Mouse (Mus musculus): Measurements from ENCODE around the gene Pafah1b3. TPM values are rescaled to one million over a fixed set of nuclear protein-coding genes. Genes with fewer than 3 reads are reported as not detected.

The Pafah1b3 gene
- polyA plus RNA-seq, 1 experiment from 2014 or later: 198 TPM

DNA sequence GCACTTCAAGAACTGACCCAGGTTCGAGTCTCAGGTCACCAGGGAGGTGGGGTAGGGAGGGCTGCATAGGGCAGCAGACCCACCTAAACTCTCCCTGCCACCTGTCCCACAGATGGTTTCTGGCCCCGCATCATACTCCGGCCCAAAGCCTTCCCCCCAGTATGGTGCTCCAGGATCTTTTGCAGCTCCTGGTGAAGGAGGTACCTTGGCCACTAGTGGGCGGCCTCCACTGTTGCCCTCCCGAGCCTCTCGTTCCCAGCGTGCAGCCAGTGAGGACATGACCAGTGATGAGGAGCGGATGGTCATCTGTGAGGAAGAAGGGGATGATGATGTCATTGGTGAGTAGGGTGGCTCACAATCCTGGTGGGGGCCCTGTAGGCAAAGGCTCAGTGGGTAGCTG lies 10.8 kb downstream of the Pafah1b3 start:
- H3K4me3 ChIP-seq: no peak overlapping the region
- 82% methylated on average over 8 of the region's 8 CpGs for WGBS
- H3K27ac ChIP-seq: no peak overlapping the region
- peaks cover 47% of the 10 kb centered on the region for H3K4me1 ChIP-seq
- peaks cover 75% of the 10 kb centered on the region for H3K36me3 ChIP-seq
- H3K9ac ChIP-seq: no peak overlapping the region
- no peaks in the 10 kb centered on the region for H3K9me3 ChIP-seq
- ATAC-seq (ENCODE audit: insufficient number of reproducible peaks, low FRiP score, low TSS enrichment, low read depth): no peak
- H3K27me3 ChIP-seq: no peaks in the 10 kb centered on the region
- H3K4me2 ChIP-seq: no peak overlapping the region

DNA sequence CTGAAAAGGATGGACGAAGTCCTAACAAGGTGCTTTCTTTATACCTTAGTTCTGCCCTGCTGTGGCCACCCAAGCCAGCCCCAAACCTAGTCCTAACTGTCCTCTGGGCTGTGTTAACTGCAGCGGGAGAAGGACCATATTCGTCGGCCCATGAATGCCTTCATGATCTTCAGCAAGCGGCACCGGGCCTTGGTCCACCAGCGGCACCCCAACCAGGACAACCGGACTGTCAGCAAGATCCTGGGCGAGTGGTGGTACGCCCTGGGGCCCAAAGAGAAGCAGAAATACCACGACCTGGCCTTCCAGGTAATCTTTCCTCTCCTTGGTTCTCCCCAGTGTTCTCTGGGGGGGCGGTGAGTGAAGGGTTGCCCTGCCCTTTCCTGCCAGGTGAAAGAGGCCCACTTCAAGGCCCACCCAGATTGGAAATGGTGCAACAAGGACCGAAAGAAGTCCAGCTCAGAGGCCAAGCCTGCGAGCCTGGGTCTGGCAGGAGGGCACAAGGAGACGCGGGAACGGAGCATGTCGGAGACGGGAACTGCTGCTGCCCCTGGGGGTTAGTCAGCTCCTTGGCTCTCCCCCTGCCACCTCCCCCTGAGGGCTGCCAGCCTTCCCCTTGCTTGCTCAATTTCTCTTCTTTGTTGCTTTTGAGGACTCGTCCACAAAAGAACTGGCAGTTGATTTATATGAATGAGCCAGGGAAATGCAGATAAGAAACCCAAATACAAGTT lies 12.1 kb downstream of the Pafah1b3 start:
- Histone ChIP-seq H3K9me3 (no peaks in the 10 kb centered on the region), H3K4me3 (no peak overlapping the region), H3K4me1 (peaks cover 48% of the 10 kb centered on the region), H3K36me3 (peaks cover 62% of the 10 kb centered on the region), H3K27me3 (no peaks in the 10 kb centered on the region), H3K9ac (no peak overlapping the region), H3K27ac (no peak overlapping the region), H3K4me2 (no peak overlapping the region)
- no peak for ATAC-seq (ENCODE audit: insufficient number of reproducible peaks, low FRiP score, low TSS enrichment, low read depth)
- 89% methylated on average over 20 of the region's 20 CpGs for WGBS

DNA sequence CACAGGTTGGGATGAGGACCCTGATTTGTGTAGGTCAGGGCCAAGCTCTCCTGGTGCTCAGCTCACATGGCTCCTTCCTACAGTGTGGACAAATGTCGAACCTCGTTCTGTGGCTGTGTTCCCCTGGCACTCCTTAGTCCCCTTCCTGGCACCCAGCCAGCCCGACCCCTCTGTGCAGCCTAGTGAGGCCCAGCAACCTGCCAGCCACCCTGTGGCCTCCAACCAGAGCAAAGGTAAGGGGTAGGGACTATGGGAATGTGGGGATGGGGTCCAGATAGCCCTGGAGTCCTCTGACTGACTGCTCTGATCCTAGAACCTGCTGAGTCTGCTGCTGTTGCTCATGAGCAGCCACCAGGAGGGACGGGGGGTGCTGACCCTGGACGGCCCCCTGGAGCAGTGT lies 13.0 kb downstream of the Pafah1b3 start:
- 69% methylated on average over 5 of the region's 5 CpGs for WGBS
- H3K27me3 ChIP-seq: no peaks in the 10 kb centered on the region
- H3K4me2 ChIP-seq: 0 out of 2 replicates have a peak overlapping the region, but pooled peaks have one; percentile 78

DNA sequence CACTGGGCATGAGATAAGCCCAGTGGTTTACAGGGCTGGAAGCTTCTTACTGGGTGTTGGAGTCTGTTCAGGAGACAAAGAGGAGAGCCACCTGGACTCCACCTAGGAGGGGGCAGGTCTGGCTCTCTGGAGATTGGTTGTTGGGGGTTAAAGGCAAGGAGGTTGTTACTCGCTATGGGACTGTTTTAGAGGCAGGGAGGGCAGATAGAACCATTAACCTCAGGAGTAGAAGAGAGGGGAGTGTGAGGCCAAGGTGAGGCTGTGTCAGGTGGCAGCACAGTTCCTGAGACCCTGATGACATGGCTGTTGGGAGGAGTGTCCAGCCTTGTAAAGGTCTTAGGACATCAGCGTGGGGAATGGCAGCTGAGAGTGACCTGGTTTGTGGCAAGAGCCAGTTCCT lies 13.6 kb downstream of the Pafah1b3 start:
- peak overlapping the region; percentile 61 for H3K9ac ChIP-seq
- ATAC-seq (ENCODE audit: insufficient number of reproducible peaks, low FRiP score, low TSS enrichment, low read depth): no peak
- peak overlapping the region; percentile 78 for H3K4me3 ChIP-seq
- 46% methylated on average over 2 of the region's 2 CpGs for WGBS
- H3K4me1 ChIP-seq: peaks cover 57% of the 10 kb centered on the region
- peak overlapping the region; percentile 100; the same call in 1 of the 2 replicates for H3K27ac ChIP-seq
- no peaks in the 10 kb centered on the region for H3K9me3 ChIP-seq
- H3K4me2 ChIP-seq: peak overlapping the region; percentile 78
- peaks cover 47% of the 10 kb centered on the region for H3K36me3 ChIP-seq
- no peaks in the 10 kb centered on the region for H3K27me3 ChIP-seq

More for the DNA sequence above, 13.0 kb downstream of the Pafah1b3 start:
- Histone ChIP-seq H3K9me3 (no peaks in the 10 kb centered on the region), H3K4me1 (peaks cover 53% of the 10 kb centered on the region), H3K36me3 (peaks cover 52% of the 10 kb centered on the region), H3K27ac (peak overlapping the region; percentile 30; the same call in 1 of the 2 replicates), H3K9ac (no peak overlapping the region), H3K4me3 (peak overlapping the region; percentile 78)
- no peak for ATAC-seq (ENCODE audit: insufficient number of reproducible peaks, low FRiP score, low TSS enrichment, low read depth)

DNA sequence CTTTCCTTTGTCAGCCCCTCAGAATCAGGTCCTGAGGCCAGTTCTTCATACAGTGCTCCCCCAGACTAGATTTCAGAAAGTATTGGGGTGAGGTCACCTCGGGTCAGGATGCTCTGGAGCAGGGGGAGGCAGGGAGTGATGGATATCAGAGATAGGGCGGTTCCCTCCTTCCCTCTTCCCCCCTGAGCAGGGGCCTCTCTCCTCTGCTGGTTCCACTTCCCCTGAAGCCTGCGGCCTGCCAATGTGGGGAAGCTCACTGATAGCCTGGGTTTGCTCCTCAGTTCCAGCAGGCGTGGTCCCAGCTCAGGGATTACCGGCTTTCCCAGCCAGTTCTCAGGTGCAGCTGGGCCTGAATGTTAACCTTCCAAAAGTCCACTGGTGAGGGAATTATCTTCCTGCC lies 14.1 kb downstream of the Pafah1b3 start:
- Histone ChIP-seq H3K27ac (peak overlapping the region; percentile 100), H3K9me3 (no peaks in the 10 kb centered on the region), H3K9ac (peak overlapping the region; percentile 61), H3K36me3 (peaks cover 41% of the 10 kb centered on the region), H3K4me2 (peak overlapping the region; percentile 78), H3K4me1 (peaks cover 57% of the 10 kb centered on the region), H3K27me3 (no peaks in the 10 kb centered on the region), H3K4me3 (peak overlapping the region; percentile 78)
- 10% methylated on average over 5 of the region's 5 CpGs for WGBS
- no peak for ATAC-seq (ENCODE audit: insufficient number of reproducible peaks, low FRiP score, low TSS enrichment, low read depth)

DNA sequence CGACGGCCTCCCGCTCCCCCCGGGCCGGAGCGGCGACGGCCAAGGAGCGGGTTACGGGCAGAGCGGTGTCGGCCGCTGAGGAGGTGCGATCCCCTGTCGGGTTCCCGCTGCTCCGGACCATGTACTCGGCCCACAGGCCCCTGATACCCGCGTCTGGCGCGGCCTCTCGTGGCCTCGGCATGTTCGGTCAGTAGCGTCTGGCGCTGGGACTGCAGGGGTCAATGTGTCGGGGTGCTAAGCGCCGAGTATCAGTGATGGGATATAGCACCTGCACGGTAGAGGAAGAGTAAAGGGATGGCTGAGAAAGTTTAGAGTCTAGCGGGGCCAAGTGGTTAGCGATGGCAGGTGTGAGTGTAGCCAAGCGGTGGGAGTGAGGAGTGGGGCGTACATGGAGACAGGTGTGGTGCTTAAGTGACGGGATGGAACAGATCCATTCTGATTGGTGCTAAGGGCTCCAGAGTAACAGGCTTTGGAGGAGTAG lies 15.0 kb downstream of the Pafah1b3 start:
- peak overlapping the region; percentile 100 for H3K27ac ChIP-seq
- no peak for ATAC-seq (ENCODE audit: insufficient number of reproducible peaks, low FRiP score, low TSS enrichment, low read depth)
- peak overlapping the region; percentile 78 for H3K4me2 ChIP-seq
- H3K27me3 ChIP-seq: no peaks in the 10 kb centered on the region
- peak overlapping the region; percentile 78 for H3K4me3 ChIP-seq
- H3K9me3 ChIP-seq: no peaks in the 10 kb centered on the region
- WGBS: under 1% methylated on average over 28 of the region's 36 CpGs
- H3K36me3 ChIP-seq: peaks cover 33% of the 10 kb centered on the region
- peaks cover 54% of the 10 kb centered on the region for H3K4me1 ChIP-seq
- peak overlapping the region; percentile 61 for H3K9ac ChIP-seq

DNA sequence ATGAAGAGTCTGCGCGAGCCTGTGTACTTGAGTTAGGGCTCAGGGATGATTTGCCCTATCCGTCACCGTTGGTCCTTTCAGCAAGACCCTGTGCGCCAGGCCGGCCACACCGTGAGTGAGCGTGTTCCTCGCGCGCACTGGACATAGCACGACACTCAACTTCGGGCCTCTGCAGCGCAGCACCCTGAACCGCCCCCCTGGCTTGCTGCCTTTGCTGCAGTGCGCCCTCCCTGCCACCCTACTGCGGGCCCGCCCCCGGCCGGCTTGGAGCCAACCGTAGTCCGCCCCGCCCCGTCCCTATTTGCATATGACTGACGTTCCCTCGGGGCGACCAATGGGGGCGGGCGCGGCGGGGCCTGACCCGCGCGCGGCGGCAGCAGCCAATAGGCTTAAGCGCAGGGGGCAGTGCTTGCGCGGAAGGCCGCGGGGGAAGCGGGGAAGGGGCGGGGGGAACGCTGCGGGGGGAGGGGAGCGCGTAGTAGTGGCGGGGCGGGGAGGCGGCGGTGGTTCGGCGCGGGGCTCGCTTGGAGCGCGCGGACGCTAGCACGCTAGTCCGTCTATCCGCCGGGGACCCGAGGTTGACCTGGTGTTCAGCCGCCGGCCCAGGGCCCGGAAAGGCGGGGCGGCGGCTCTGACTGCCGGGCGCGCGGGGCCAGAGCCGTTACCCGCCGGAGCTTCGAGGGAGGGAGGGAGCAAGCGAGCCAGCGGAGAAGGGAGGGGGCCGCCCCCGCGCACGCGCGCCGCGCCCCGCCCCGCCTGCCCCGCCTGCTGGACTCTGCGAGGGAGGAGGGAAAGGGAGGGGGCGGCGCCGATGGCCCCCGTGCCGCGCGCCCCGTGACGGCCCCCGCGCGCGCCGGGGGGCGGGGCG lies 15.8 kb downstream of the Pafah1b3 start:
- peak overlapping the region; percentile 100 for H3K27ac ChIP-seq
- peaks cover 25% of the 10 kb centered on the region for H3K36me3 ChIP-seq
- under 1% methylated on average over 64 of the region's 108 CpGs for WGBS
- no peaks in the 10 kb centered on the region for H3K27me3 ChIP-seq
- H3K4me1 ChIP-seq: peaks cover 62% of the 10 kb centered on the region
- ATAC-seq (ENCODE audit: insufficient number of reproducible peaks, low FRiP score, low TSS enrichment, low read depth): peak; percentile 71
- no peaks in the 10 kb centered on the region for H3K9me3 ChIP-seq
- peak overlapping the region; percentile 61 for H3K9ac ChIP-seq
- peak overlapping the region; percentile 78 for H3K4me3 ChIP-seq
- peak overlapping the region; percentile 78 for H3K4me2 ChIP-seq

GRCm38 (mm10) chr7:25281166-25281733 lies 16.5 kb downstream of the Pafah1b3 start:
- WGBS: 12% methylated on average over 12 of the region's 12 CpGs
- Histone ChIP-seq H3K27ac (peak overlapping the region; percentile 100), H3K9me3 (no peaks in the 10 kb centered on the region), H3K4me1 (peaks cover 66% of the 10 kb centered on the region), H3K4me2 (peak overlapping the region; percentile 77), H3K9ac (no peak overlapping the region), H3K27me3 (no peaks in the 10 kb centered on the region), H3K4me3 (peak overlapping the region; percentile 78), H3K36me3 (peaks cover 17% of the 10 kb centered on the region)
- no peak for ATAC-seq (ENCODE audit: insufficient number of reproducible peaks, low FRiP score, low TSS enrichment, low read depth)

DNA sequence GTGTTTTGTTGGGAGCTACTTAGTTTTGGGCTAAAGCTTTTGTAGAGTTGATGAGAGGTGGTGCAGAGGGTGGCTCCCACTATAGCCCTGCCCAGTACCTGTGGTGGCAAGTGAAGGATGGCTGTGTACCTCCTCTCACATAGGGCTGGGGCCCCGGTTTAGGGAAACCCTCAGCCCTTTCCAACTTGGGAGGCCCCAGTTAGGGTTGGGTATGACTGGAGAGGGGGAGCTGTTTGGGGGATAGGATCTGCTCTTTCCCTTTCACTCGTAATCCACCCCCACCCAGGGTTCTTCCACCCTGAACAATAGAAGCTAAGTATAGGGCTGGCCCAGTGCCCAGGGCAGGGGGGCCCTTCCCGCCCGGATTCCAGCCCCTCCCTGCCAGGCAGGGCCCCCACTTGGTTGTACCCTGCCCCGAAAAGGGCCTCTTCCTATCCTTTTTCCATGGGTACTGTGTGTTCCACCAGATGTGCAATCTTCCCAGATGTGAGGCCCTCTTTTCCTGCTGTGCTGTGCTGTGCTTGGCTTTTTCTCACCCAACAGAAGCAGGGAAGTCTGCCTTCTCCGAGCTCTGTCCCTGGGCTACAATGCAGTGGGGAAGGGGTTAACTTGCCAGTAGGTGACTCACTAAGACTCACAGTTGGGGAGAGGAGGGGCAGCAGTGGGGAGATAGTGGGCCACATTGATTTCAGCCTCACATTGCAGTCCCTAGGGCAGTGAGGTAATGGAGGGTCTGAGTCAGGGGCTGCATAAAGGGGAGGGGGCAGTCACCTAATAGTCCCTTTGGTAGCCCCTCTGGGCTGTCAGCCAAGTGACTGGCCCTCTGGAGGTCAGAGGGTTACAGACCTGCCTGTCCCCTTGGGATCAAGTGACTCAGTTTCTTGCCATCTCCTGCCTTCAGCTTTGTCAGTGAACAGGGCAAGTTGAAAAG lies 17.7 kb downstream of the Pafah1b3 start:
- Histone ChIP-seq H3K27ac (peak overlapping the region; percentile 100), H3K9me3 (no peaks in the 10 kb centered on the region), H3K4me3 (peak overlapping the region; percentile 78), H3K36me3 (peaks cover 10% of the 10 kb centered on the region), H3K9ac (peak overlapping the region; percentile 68), H3K27me3 (no peaks in the 10 kb centered on the region), H3K4me2 (peak overlapping the region; percentile 77), H3K4me1 (peaks cover 69% of the 10 kb centered on the region)
- peak; percentile 56 for ATAC-seq (ENCODE audit: insufficient number of reproducible peaks, low FRiP score, low TSS enrichment, low read depth)
- 0% methylated on average over 6 of the region's 6 CpGs for WGBS

DNA sequence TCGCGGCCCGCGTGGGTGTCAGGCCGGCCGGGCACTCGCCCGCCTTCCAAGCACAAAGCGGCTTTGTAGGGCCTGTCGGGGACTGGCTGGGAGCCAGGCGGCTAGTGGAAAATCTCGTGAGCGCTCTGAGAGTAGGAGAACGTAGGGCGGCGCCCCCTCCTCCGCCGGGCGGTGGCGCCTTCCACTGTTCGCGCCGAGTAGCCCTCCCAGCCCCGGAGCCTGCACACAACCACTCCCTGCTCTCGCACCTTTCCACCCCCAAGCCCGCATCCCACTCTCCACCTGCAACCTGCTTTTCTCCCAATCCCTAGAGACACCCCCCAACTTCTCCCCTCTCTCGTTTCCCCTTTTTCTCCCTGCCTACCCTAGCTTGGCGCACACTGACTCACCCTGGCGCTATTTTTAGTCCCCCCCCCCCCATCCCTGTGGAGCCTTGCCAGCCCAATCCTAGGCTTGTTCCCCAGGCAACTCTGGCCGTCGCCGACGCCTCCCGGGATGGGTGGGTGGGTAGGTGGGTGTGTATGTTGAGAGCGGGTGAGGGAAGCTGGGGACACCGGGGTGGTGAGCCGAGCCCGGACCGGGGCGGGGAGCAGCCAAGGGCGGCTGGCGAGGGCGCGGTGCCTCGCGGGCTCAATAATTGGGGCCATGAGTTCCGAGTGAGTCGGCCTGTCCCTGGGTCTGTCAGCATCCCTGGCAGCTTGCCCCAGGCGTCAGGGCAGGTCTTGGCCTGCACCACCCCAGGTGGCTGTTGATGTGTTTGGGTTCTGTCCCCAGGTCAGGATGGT lies 18.5 kb downstream of the Pafah1b3 start:
- WGBS: 1% methylated on average over 47 of the region's 49 CpGs
- H3K27me3 ChIP-seq: no peaks in the 10 kb centered on the region
- peak overlapping the region; percentile 77 for H3K4me2 ChIP-seq
- peak overlapping the region; percentile 68 for H3K9ac ChIP-seq
- H3K4me1 ChIP-seq: peaks cover 69% of the 10 kb centered on the region
- peak overlapping the region; percentile 100 for H3K27ac ChIP-seq
- peak; percentile 41 for ATAC-seq (ENCODE audit: insufficient number of reproducible peaks, low FRiP score, low TSS enrichment, low read depth)
- peak overlapping the region; percentile 78 for H3K4me3 ChIP-seq
- H3K9me3 ChIP-seq: no peaks in the 10 kb centered on the region
- peaks cover 10% of the 10 kb centered on the region; the same call in 1 of the 2 replicates for H3K36me3 ChIP-seq

All from limb, embryonic 15.5 days (tissue).